ENCODE assay signal across 27 mouse cellular contexts in genomic region chr16:4333371-4333770, GRCm38 (mm10).
DNase-seq lines count a peak whose midpoint lies in the region; ATAC-seq and TF ChIP-seq lines count a peak whose summit lies in the region.
"Had no signal": no experiment of that assay in that cellular context is flagged by ENCODE, and none has a peak within 500 bp of the region (broad histone marks: within the 10 kb centered on the region; RNA-seq: fewer than 3 reads in every experiment).

No protein-coding gene starts in this region.

- DNase-seq in heart, postnatal 36 days: no peak
- DNase-seq in kidney, adult 11 months: peak; percentile 15
- no peak for DNase-seq in kidney, postnatal 4 days
- DNase-seq in liver, adult 2 months (ENCODE audit: extremely low read depth, low read depth, low spot score): peak; percentile 59
- DNase-seq in liver: no peak
- DNase-seq: adrenal gland, postnatal 25 days; B cell, adult 2 months; cerebellum, adult 11-12 months; cerebellum, adult 9-11 months; embryo, embryonic 11 days; liver, embryonic 13.5 days; lung, adult 2 months; lung, postnatal 10 days; midbrain, embryonic 14.5 days; retina, postnatal 1 day; right cerebral cortex, postnatal 14 days; thymus, postnatal 4 days had no signal

- WGBS in heart, embryonic 14.5 days: 71% methylated on average over 2 of the region's 2 CpGs
- 49% methylated on average over 2 of the region's 2 CpGs for WGBS in liver, adult 2 months
- WGBS in midbrain, embryonic 15.5 days: 90% methylated on average over 2 of the region's 2 CpGs

- H3K36me3 ChIP-seq in heart, embryonic 14.5 days (ENCODE audit: control insufficient read depth, insufficient read depth, low read length): no peaks in the 10 kb centered on the region
- H3K36me3 ChIP-seq in liver, adult 2 months (ENCODE audit: control insufficient read depth, insufficient read depth, low read length): no peaks in the 10 kb centered on the region
- H3K36me3 ChIP-seq in midbrain, embryonic 15.5 days (replicated peaks): no peaks in the 10 kb centered on the region
- H3K36me3 ChIP-seq: embryonic facial prominence, embryonic 12.5 days; hindbrain, embryonic 12.5 days; intestine, embryonic 15.5 days; limb, embryonic 12.5 days; liver, embryonic 13.5 days; neural tube, embryonic 15.5 days had no signal

- peaks cover 4 to 9% of the 10 kb centered on the region in 2 experiments for H3K4me1 ChIP-seq in heart, embryonic 14.5 days (ENCODE audit: control insufficient read depth in 2 of 2, insufficient read depth in 2 of 2, low read length in 2 of 2)
- H3K4me1 ChIP-seq in liver, adult 2 months (ENCODE audit: control insufficient read depth, insufficient read depth, low read length): no peaks in the 10 kb centered on the region
- H3K4me1 ChIP-seq in midbrain, embryonic 15.5 days: no peaks in the 10 kb centered on the region
- H3K4me1 ChIP-seq: embryonic facial prominence, embryonic 12.5 days; hindbrain, embryonic 12.5 days; intestine, embryonic 15.5 days; neural tube, embryonic 15.5 days had no signal

- no peak overlapping the region for H3K9ac ChIP-seq in heart, embryonic 14.5 days (ENCODE audit: low read length)
- H3K9ac ChIP-seq in liver, adult 2 months (ENCODE audit: low read depth, low read length): no peak overlapping the region
- no peak overlapping the region for H3K9ac ChIP-seq in midbrain, embryonic 15.5 days
- H3K9ac ChIP-seq: embryonic facial prominence, embryonic 12.5 days; hindbrain, embryonic 12.5 days; intestine, embryonic 15.5 days; limb, embryonic 12.5 days; liver, embryonic 13.5 days; neural tube, embryonic 15.5 days had no signal

- TF ChIP-seq CTCF in liver, adult 2 months (IDR thresholded peaks at IDR 0.05; ENCODE audit: low read depth, low read length): no peak

- H3K4me3 ChIP-seq in heart, embryonic 14.5 days (ENCODE audit: control insufficient read depth in 1 of 2, insufficient read depth in 1 of 2, low read depth in 1 of 2, low read length in 2 of 2): no peak overlapping the region
- H3K4me3 ChIP-seq in liver, adult 2 months (ENCODE audit: insufficient read depth, low read depth, low read length): no peak overlapping the region
- no peak overlapping the region for H3K4me3 ChIP-seq in midbrain, embryonic 15.5 days
- H3K4me3 ChIP-seq: embryonic facial prominence, embryonic 12.5 days; hindbrain, embryonic 12.5 days; intestine, embryonic 15.5 days; limb, embryonic 12.5 days; liver, embryonic 13.5 days; neural tube, embryonic 15.5 days had no signal

- H3K79me2 ChIP-seq in liver, adult 2 months (ENCODE audit: control insufficient read depth, insufficient read depth, low read length): peaks cover 19% of the 10 kb centered on the region; the same call in 1 of the 2 replicates

- intact Hi-C loops in heart, postnatal 36 days (cut with DNase I): loop anchor here (2.0 kb wide), 1 partner anchor 39 kb away; no protein-coding TSS in a partner anchor

- no peaks in the 10 kb centered on the region for H3K27me3 ChIP-seq in heart, embryonic 14.5 days (ENCODE audit: control insufficient read depth, insufficient read depth, low read length)
- H3K27me3 ChIP-seq in liver, adult 2 months (ENCODE audit: control insufficient read depth, insufficient read depth, low read length): no peaks in the 10 kb centered on the region
- H3K27me3 ChIP-seq in midbrain, embryonic 15.5 days (replicated peaks): no peaks in the 10 kb centered on the region
- H3K27me3 ChIP-seq: embryonic facial prominence, embryonic 12.5 days; hindbrain, embryonic 12.5 days; intestine, embryonic 15.5 days; liver, embryonic 13.5 days; neural tube, embryonic 15.5 days had no signal

- no peaks in the 10 kb centered on the region for H3K9me3 ChIP-seq in heart, embryonic 14.5 days (ENCODE audit: control insufficient read depth, low read length)
- H3K9me3 ChIP-seq in midbrain, embryonic 15.5 days: no peaks in the 10 kb centered on the region
- H3K9me3 ChIP-seq: embryonic facial prominence, embryonic 12.5 days; hindbrain, embryonic 12.5 days; intestine, embryonic 15.5 days; limb, embryonic 12.5 days; liver, embryonic 13.5 days; neural tube, embryonic 15.5 days had no signal

- H3K4me2 ChIP-seq in heart, embryonic 14.5 days (ENCODE audit: low read length): peak overlapping the region; percentile 21; the same call in 1 of the 2 replicates
- no peak overlapping the region for H3K4me2 ChIP-seq in midbrain, embryonic 15.5 days
- H3K4me2 ChIP-seq: embryonic facial prominence, embryonic 12.5 days; hindbrain, embryonic 12.5 days; intestine, embryonic 15.5 days; limb, embryonic 12.5 days; liver, embryonic 13.5 days; neural tube, embryonic 15.5 days had no signal

- peak overlapping the region; percentile 0 to 63; a peak in 3 of 4 replicates for H3K27ac ChIP-seq in heart, embryonic 14.5 days (replicated peaks in 1 of 2; ENCODE audit: control insufficient read depth in 1 of 2, insufficient read depth in 1 of 2, low read depth in 2 of 2, low read length in 2 of 2)
- no peak overlapping the region for H3K27ac ChIP-seq in liver, adult 2 months (replicated peaks; ENCODE audit: insufficient read depth, low read depth, low read length)
- H3K27ac ChIP-seq in midbrain, embryonic 15.5 days: no peak overlapping the region
- H3K27ac ChIP-seq: embryonic facial prominence, embryonic 12.5 days; hindbrain, embryonic 12.5 days; hindbrain, postnatal 0 days; intestine, embryonic 15.5 days; limb, embryonic 12.5 days; liver, embryonic 13.5 days; macrophage; neural tube, embryonic 15.5 days had no signal

- ATAC-seq in heart, embryonic 14.5 days (ENCODE audit: insufficient number of reproducible peaks, insufficient read depth, low FRiP score, low read depth): no peak
- ATAC-seq in midbrain, embryonic 15.5 days (replicated peaks): no peak
- ATAC-seq: forebrain, embryonic 14.5 days; hindbrain, postnatal 0 days; intestine, embryonic 15.5 days had no signal

- TF ChIP-seq POLR2A in liver, adult 2 months (IDR thresholded peaks at IDR 0.05; ENCODE audit: extremely low read depth, insufficient read depth, low read length): no peak

Comparison
In these comparisons a context has a peak if more than half of its experiments do, and no peak if none do; other contexts are left out.
1. DNase-seq: peak in kidney, adult 11 months (single experiment) and liver, adult 2 months (single experiment); none in heart, postnatal 36 days (0 of 2), kidney, postnatal 4 days (0 of 2) and liver (single experiment).
2. H3K27ac ChIP-seq: peak in heart, embryonic 14.5 days (2 of 2); none in liver, adult 2 months (single experiment) and midbrain, embryonic 15.5 days (single experiment).